Mouse (Mus musculus) megakaryocyte-erythroid progenitor cell, adult 5-6 weeks (primary cell): ENCODE data around the gene Plch2. TPM values are rescaled to one million over a fixed set of nuclear protein-coding genes. Genes with fewer than 3 reads are reported as not detected.

Experiments
- ATAC-seq: replicated peaks from 2 replicates; pipeline ENCODE4 v1.8.0; 2016; ENCODE audit warnings: mild to moderate bottlenecking, inconsistent platforms; ENCODE audit not compliant: severe bottlenecking, poor library complexity, low FRiP score, low TSS enrichment
- total RNA-seq, 2 experiments: library from RNA; stranded (forward) in 1 of 2; stranded (reverse) in 1 of 2; fragments of 200-1000, 215-1000 nt in 1 of 2; fragments of >200 nt in 1 of 2; fragmentation: Nextera tagmentation in 1 of 2; gene quantifications; 2 replicates each; pipeline ENCODE4 v1.2.3; 2014 to 2017

The Plch2 gene
- total RNA-seq, 2 experiments from 2014 or later: 0.33 TPM; not detected in 1

DNA sequence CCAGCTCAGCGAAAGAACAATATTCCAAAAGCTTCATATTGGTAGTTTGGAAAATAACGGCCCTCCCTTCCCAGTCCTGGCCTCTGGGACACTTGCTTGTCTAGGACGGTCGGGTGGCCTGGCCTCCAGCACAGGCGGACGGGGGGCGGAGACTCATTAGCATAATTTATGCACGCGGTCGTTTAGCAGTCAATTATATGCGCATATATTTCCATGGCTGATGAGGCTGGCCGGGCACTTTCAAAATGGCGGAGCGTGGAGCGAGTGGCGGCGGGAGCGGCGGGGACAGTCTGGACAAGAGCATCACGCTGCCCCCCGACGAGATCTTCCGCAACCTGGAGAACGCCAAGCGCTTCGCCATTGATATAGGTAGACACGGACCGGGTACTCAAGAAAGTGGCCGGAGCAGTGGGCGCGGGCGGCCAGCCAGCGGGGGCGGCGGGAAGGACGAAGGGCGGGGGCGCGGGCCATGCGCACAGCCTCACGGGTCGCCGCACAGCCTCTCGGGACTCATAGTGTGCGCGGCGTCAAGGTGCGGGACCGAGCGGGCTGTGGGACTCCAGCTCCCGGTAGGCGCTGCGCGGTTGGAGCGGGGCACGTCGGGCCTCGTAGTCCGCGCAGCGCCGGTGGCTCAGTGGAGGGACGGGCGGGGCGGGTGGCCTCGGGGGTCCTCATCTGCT, 92.5 kb downstream of the Plch2 start, which contains the start of gene Pank4:
Gene Pank4, plus strand, starts transcription at position 223 of the 680 bp plus-strand sequence.
- ATAC-seq: peak; percentile 75

GRCm38 (mm10) chr4:154963190-154963836, 93.3 kb downstream of the Plch2 start:
- no peak for ATAC-seq

DNA sequence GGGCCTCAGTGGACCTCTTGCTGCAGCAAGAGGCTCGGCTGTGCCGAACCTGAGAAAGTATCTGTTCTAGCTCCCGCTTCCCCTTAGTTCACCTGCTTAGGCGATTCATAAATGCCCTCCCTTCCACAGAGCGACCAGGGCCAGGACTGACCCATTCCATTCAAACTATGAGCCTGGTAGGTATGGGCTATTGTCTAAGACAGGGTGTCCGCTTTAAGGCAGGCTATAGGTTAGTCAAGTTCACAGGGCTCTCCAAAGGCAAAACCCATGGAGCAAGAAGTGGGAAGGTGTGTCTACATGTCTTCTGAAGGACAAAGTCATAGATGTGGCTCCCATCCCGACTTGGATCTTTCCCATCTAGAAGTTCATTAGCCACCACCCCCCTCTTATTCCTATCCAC, 93.9 kb downstream of the Plch2 start:
- no peak for ATAC-seq

GRCm38 (mm10) chr4:154961911-154962310, 94.7 kb downstream of the Plch2 start:
- no peak for ATAC-seq

GRCm38 (mm10) chr4:154961226-154961738, 95.3 kb downstream of the Plch2 start:
- no peak for ATAC-seq

DNA sequence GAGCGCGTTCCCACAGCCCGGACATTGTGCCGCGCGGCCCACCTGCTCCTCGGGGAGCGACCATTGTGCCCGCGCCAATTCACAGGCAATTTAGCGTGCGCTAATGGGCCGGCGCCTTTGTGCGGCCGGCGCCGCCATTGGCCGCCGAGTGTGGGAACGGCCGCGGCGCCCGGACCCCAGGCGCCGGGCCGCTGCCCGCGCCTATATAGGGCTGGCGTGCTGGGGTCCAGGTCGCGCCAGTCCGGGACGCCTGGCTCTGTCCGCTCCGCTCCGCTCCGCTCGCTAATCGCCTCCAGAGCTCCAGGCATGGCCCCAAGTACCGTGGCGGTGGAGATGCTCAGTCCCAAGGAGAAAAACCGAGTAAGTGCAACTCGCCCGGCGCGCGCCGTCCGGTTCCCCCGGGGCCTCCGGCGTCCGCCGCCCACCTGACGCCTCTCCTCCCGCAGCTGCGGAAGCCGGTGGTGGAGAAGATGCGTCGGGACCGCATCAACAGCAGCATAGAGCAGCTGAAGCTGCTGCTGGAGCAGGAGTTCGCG, 95.8 kb downstream of the Plch2 start, which contains the start of gene Hes5:
Gene Hes5, plus strand, starts transcription at position 234 of the 536 bp plus-strand sequence.
- ATAC-seq: no peak

- no peak for ATAC-seq
Measured at GRCm38 (mm10) chr4:154960021-154960689, 96.4 kb downstream of the Plch2 start.

DNA sequence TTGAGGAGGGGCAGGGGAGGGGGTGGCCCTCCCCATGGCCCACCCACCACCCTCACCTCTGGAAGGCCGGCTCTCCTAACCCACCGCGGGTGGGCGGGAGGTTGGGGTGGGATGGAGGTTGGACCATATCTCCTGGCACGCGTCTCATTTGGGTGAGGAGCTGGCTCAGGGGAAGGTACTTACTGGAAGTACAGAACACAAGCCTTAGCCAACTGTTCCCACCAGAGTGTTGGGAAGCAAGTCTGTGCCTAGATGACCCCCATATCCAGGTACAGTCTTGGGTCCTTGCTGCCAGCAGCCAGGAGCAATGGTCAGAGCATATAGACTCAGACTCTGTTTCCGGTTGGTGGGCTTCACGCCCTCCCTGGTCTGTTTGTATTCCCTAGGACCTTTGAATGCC, 98.0 kb downstream of the Plch2 start:
- no peak for ATAC-seq

GRCm38 (mm10) chr4:154958171-154958570, 98.4 kb downstream of the Plch2 start:
- no peak for ATAC-seq

- ATAC-seq: no peak
Measured at GRCm38 (mm10) chr4:154957289-154957993, 99.1 kb downstream of the Plch2 start.

- no peak for ATAC-seq
Measured at GRCm38 (mm10) chr4:154956604-154957003, 100.0 kb downstream of the Plch2 start.

GRCm38 (mm10) chr4:154952461-154953241, 103.9 kb downstream of the Plch2 start:
- ATAC-seq: no peak

GRCm38 (mm10) chr4:154949589-154949982, 107.0 kb downstream of the Plch2 start:
- no peak for ATAC-seq

DNA sequence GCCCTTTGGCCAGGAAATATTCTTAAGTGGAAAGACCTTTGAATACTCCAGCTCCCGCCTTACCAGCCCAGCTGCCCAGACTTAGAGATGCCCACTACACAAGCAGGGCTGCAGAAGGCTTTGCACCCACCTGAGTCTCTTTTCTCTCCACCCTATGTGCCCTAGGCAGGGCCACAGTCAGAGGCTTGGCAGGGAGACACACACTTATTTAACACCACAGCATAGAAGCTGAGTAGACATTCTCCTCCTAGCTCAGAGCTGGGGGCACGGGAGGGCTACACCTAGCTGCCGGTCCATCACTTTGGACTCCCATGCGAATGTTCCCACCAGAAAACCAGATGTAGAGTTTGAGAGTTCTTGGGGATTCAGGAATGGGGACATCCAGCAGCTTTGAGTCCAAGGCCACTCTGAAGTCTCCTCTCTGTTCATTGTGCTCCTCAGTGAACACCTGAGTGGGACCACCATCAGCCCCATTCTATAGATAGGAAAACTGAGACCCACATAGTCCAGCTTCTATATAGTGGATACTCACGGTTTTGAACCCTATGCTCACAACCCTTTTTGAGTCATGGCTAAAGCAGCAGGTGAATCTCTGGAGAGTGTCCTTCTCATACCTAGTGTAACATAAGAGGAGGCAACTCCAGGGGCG, 107.5 kb downstream of the Plch2 start:
- ATAC-seq: no peak

DNA sequence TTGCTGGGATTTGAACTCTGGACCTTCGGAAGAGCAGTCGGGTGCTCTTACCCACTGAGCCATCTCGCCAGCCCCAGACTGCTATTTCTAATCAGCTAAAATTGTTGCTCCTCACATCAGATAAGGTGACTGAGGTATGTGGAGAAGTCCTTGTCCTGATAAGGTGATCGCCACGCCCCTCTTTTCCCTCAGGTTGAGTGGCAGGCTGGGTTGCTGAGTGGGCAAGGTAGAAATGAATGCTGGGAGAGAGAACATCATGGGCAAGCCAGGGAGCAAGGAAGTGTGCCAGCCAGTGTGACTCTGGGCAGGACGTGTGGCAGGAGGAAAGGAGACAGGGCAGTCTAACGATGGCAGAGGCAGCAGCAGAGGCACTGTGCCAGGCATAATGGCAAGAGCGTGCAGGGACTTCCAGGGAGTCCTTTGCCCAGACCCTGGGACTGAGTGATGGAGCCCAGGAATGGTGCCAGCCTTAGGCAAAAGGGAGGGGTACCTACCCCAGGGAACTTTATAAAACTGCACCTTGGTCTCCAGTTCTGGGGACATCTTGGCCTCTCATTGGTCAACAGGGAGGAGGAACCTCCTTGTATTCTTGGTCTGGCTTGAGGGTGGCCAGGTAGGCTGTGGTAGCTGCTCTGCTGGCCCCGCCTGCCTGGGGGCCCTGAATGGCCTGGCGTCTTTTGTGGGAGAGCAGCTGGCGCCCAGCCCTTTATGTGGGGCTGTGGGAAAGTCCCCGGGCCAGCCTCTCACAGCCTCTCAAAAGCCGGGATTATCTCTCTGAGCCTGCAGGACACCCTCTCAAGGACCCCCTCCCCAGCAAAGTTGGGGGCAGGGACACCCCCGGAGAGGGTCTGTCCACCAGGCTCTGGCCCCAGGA, 108.3 kb downstream of the Plch2 start:
- ATAC-seq: no peak

DNA sequence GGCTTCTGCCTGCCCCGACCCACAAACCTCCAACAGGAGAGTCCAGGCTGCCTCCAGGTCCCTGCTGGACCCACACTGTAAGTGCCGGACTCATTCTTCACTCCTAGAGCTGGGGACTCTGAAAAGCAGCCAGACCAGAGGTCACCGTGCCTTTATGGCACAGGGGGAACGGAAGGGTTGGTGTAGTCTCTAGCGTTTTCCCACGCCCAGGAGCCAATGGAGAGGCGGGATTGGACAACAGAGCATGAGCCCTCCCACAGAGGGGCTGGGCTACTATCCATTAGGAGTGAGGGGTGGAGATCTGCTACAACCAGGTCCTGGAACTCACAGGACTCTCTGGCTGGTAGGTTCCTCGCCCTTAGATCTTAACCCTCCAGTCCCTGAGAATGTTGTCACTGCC, 110.3 kb downstream of the Plch2 start:
- 0 out of 2 replicates have a peak, but pooled peaks have one; percentile 17 for ATAC-seq

GRCm38 (mm10) chr4:154944121-154944590, 112.4 kb downstream of the Plch2 start:
- peak; percentile 95 for ATAC-seq
